Mouse (Mus musculus): Measurements from ENCODE around the gene Rps18.

GRCm38 (mm10) chr17:33909077-33909868 lies 46.5 kb downstream of the Rps18 start, which contains the start of gene Daxx:
- TF ChIP-seq POLR2A (IDR thresholded peaks at IDR 0.05; ENCODE audit: insufficient read length, low read depth) = peak; percentile 58
- no peak for TF ChIP-seq USF1 (IDR thresholded peaks at IDR 0.05; ENCODE audit: low read depth)
- TF ChIP-seq REST (IDR thresholded peaks at IDR 0.05; ENCODE audit: insufficient read depth, insufficient read length) = no peak
- no peak for TF ChIP-seq MYOG (IDR thresholded peaks at IDR 0.05; ENCODE audit: control insufficient read depth in 1 of 3, insufficient read depth in 1 of 3, insufficient read length in 2 of 3, low read depth in 2 of 3)
- TF ChIP-seq MAX (IDR thresholded peaks at IDR 0.05; ENCODE audit: low read depth) = no peak
- no peak for TF ChIP-seq E2F4 (IDR thresholded peaks at IDR 0.05; ENCODE audit: insufficient read depth)
- TF ChIP-seq MYOD1 (IDR thresholded peaks at IDR 0.05; ENCODE audit: control insufficient read depth in 1 of 3, insufficient read length in 2 of 3, low read depth in 2 of 3) = no peak
- no peak for TF ChIP-seq CEBPB (IDR thresholded peaks at IDR 0.05; ENCODE audit: insufficient read depth, poor library complexity, severe bottlenecking)
